Mouse (Mus musculus) liver, postnatal 0 days (tissue): ENCODE measurements around the gene Aldh1a1. TPM values are rescaled to one million over a fixed set of nuclear protein-coding genes. Genes with fewer than 3 reads are reported as not detected.

Experiments
- ATAC-seq: fragments of 200-750 bp; cut with Nextera tagmentation; 2 replicates; pipeline ENCODE4 v1.8.0; 2017; ENCODE audit warnings: mild to moderate bottlenecking, moderate library complexity
- DNase-seq: peaks from one replicate; pipeline ENCODE4 v3.0.0-alpha.2; 2016
- H3K27ac ChIP-seq: fragments of 300-500 bp; sonication (generic); 2 replicates; pipeline ENCODE4 v1.5.1; 2014; ENCODE audit warnings: antibody characterized with exemption, moderate library complexity, mild to moderate bottlenecking, low read depth
- H3K27me3 ChIP-seq: fragments of 300-500 bp; sonication (generic); 2 replicates; pipeline ENCODE4 v1.6.1; 2014; ENCODE audit warnings: low read length, control low read depth, mixed read lengths; ENCODE audit not compliant: insufficient read depth
- H3K36me3 ChIP-seq: fragments of 300-500 bp; sonication (generic); replicated peaks from 2 replicates; pipeline ENCODE4 v1.6.1; 2014; ENCODE audit warnings: mild to moderate bottlenecking, control low read depth, low read length, moderate library complexity, mixed read lengths; ENCODE audit not compliant: insufficient read depth
- H3K4me1 ChIP-seq: fragments of 300-500 bp; sonication (generic); 2 replicates; pipeline ENCODE4 v1.6.1; 2014; ENCODE audit warnings: antibody characterized with exemption, mild to moderate bottlenecking, control low read depth; ENCODE audit not compliant: insufficient read depth
- H3K4me2 ChIP-seq: fragments of 300-500 bp; sonication (generic); 2 replicates; pipeline ENCODE4 v1.6.1; 2014; ENCODE audit warnings: low read depth, mild to moderate bottlenecking, low read length, moderate library complexity, mixed read lengths
- H3K4me3 ChIP-seq: fragments of 300-500 bp; sonication (generic); 2 replicates; pipeline ENCODE4 v1.5.1; 2014; ENCODE audit warnings: low read depth, low read length
- H3K9ac ChIP-seq: fragments of 300-500 bp; sonication (generic); replicated peaks from 2 replicates; pipeline ENCODE4 v1.6.1; 2014; ENCODE audit warnings: mild to moderate bottlenecking, moderate library complexity
- H3K9me3 ChIP-seq: fragments of 300-500 bp; sonication (generic); 2 replicates; pipeline ENCODE4 v1.6.1; 2016; ENCODE audit warnings: mild to moderate bottlenecking, control low read depth, low read length, mixed read lengths
- CTCF ChIP-seq: sonication (generic); IDR thresholded peaks from 2 replicates; pipeline ENCODE4 v1.5.1; 2016; ENCODE audit warnings: antibody characterized with exemption, low read depth
- EP300 ChIP-seq: IDR thresholded peaks from 2 replicates; pipeline ENCODE4 v1.6.1; 2016; ENCODE audit warnings: antibody characterized with exemption, low read depth, mild to moderate bottlenecking
- WGBS: fragments of 180-500 bp; shearing (Covaris S2); extraction: QIAGEN DNeasy Blood & Tissue Kit; methylation state at CpG from one replicate; pipeline ENCODE4 v1.1.7; 2014; ENCODE audit not compliant: insufficient replicate concordance; 5-methylcytosine and 5-hydroxymethylcytosine counted together
- polyA plus RNA-seq: library from polyadenylated mRNA; unstranded; fragments of >200 nt; fragmentation: Nextera tagmentation; extraction: Ambion mirVana; gene quantifications from 2 replicates; pipeline ENCODE4 v1.2.1, GENCODE M21; 2015

Gene Aldh1a1
- polyA plus RNA-seq = 2.3 and 3.0 TPM in 2 replicates

DNA sequence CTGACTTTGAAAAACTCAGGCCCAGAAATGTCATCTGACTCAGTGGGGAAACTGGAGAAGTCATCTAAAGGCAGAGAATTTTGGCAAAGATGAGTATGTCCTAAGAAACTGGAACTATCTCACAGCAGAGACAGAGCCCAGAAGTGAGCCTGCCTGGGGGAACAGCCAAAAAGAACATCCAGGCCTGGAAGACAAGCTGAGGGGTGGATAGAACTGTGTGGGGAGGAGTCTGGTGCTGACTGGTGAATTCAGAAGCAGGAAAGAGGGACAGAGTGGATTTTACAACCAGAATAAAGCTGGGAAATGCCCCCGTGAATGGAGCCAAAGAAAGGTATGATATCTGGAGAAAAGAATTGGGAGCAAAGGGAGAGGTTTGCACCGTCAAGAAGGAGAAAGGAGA lies at the start of gene Aldh1a1:
Aldh1a1 (plus strand) TSS at position 225 of the 400 bp plus-strand sequence.
- Histone ChIP-seq H3K27me3 (no peaks in the 10 kb centered on the region), H3K36me3 (no peaks in the 10 kb centered on the region), H3K9ac (no peak within 1 kb of the TSS), H3K4me3 (no peak within 1 kb of the TSS), H3K4me2 (no peak within 1 kb of the TSS), H3K4me1 (no peaks in the 10 kb centered on the region), H3K9me3 (no peaks in the 10 kb centered on the region), H3K27ac (no peak within 1 kb of the TSS)
- 69% methylated on average over 2 of the region's 2 CpGs for WGBS
- DNase-seq = no peak
- ATAC-seq = no peak
- TF ChIP-seq EP300 = no peak
- no peak for TF ChIP-seq CTCF

- H3K4me3 ChIP-seq = no peak overlapping the region
- no peaks in the 10 kb centered on the region for H3K4me1 ChIP-seq
- DNase-seq (no peak), ATAC-seq (no peak)
- 52% methylated on average over 2 of the region's 2 CpGs for WGBS
- H3K9me3 ChIP-seq = no peaks in the 10 kb centered on the region
- no peak for TF ChIP-seq CTCF
- no peak for TF ChIP-seq EP300
- H3K36me3 ChIP-seq = no peaks in the 10 kb centered on the region
- H3K9ac ChIP-seq = no peak overlapping the region
- no peak overlapping the region for H3K4me2 ChIP-seq
- no peak overlapping the region for H3K27ac ChIP-seq
- no peaks in the 10 kb centered on the region for H3K27me3 ChIP-seq
These were observed 44.7 kb upstream of the Aldh1a1 start for GRCm38 (mm10) chr19:20447807-20448206.

GRCm38 (mm10) chr19:20449546-20449945 lies 43.0 kb upstream of the Aldh1a1 start:
- ATAC-seq = no peak
- no peak for DNase-seq
- Histone ChIP-seq H3K27me3 (no peaks in the 10 kb centered on the region), H3K4me2 (no peak overlapping the region), H3K27ac (no peak overlapping the region), H3K9me3 (no peaks in the 10 kb centered on the region), H3K4me3 (no peak overlapping the region), H3K36me3 (no peaks in the 10 kb centered on the region), H3K9ac (no peak overlapping the region), H3K4me1 (no peaks in the 10 kb centered on the region)
- TF ChIP-seq EP300 = no peak
- peak; percentile 64 for TF ChIP-seq CTCF

- Histone ChIP-seq H3K4me2 (no peak overlapping the region), H3K4me1 (no peaks in the 10 kb centered on the region), H3K27ac (no peak overlapping the region), H3K4me3 (no peak overlapping the region), H3K9me3 (no peaks in the 10 kb centered on the region), H3K27me3 (no peaks in the 10 kb centered on the region), H3K36me3 (no peaks in the 10 kb centered on the region), H3K9ac (no peak overlapping the region)
- WGBS = 67% methylated on average over 7 of the region's 7 CpGs
- no peak for TF ChIP-seq CTCF
- no peak for TF ChIP-seq EP300
- ATAC-seq (no peak), DNase-seq (no peak)
These were observed 41.5 kb upstream of the Aldh1a1 start for GRCm38 (mm10) chr19:20451045-20451444.

- ATAC-seq (no peak), DNase-seq (no peak)
- TF ChIP-seq CTCF (no peak), EP300 (no peak)
- WGBS = 51% methylated on average over 1 of the region's 1 CpGs
- Histone ChIP-seq H3K9ac (no peak overlapping the region), H3K27me3 (no peaks in the 10 kb centered on the region), H3K27ac (no peak overlapping the region), H3K4me1 (no peaks in the 10 kb centered on the region), H3K4me3 (no peak overlapping the region), H3K9me3 (no peaks in the 10 kb centered on the region), H3K36me3 (no peaks in the 10 kb centered on the region), H3K4me2 (no peak overlapping the region)
These were observed 8.0 kb upstream of the Aldh1a1 start for GRCm38 (mm10) chr19:20484497-20484896.

DNA sequence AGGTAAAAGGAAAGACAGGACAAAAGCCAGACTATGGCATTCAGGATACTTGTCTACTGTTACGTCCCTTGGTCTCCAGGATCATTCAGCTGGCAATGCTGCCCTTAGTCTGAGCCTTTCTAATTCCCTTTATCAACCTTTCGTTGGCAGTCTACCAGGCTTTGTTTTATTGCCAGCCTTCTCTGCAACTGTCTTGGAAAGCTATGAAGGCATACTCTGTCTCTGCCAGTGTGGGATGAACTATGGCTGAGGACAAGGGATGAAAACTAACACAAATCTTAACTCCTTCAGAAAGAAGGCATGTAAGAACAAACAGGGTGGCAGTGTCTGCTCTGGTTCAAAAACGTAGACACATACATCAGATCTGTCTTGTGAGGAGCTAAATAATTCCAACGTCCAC lies 565 bp upstream of the Aldh1a1 start:
- no peak for TF ChIP-seq CTCF
- no peak for TF ChIP-seq EP300
- no peak overlapping the region for H3K4me3 ChIP-seq
- H3K4me1 ChIP-seq = no peaks in the 10 kb centered on the region
- no peak for ATAC-seq
- H3K27ac ChIP-seq = no peak overlapping the region
- DNase-seq = no peak
- no peak overlapping the region for H3K9ac ChIP-seq
- no peaks in the 10 kb centered on the region for H3K36me3 ChIP-seq
- no peaks in the 10 kb centered on the region for H3K27me3 ChIP-seq
- no peaks in the 10 kb centered on the region for H3K9me3 ChIP-seq
- 63% methylated on average over 4 of the region's 4 CpGs for WGBS
- no peak overlapping the region for H3K4me2 ChIP-seq

GRCm38 (mm10) chr19:20496476-20496875 lies 4.0 kb downstream of the Aldh1a1 start:
- Histone ChIP-seq H3K4me2 (no peak overlapping the region), H3K27ac (no peak overlapping the region), H3K27me3 (no peaks in the 10 kb centered on the region), H3K9ac (no peak overlapping the region), H3K9me3 (no peaks in the 10 kb centered on the region), H3K36me3 (no peaks in the 10 kb centered on the region), H3K4me1 (no peaks in the 10 kb centered on the region), H3K4me3 (no peak overlapping the region)
- no peak for ATAC-seq
- no peak for DNase-seq
- TF ChIP-seq EP300 (no peak), CTCF (no peak)
